Mouse (Mus musculus) mesoderm, embryonic 11.5 days (tissue): ENCODE results near the gene Neurl2.
"Not testable (repeated sequence)": the region's sequence is repeated elsewhere in the genome, so short reads cannot be mapped to it uniquely, and the experiment has no call there.

ENCODE experiments used
- DNase-seq: peaks from one replicate; pipeline ENCODE4 v3.0.0-alpha.2; 2012; ENCODE audit warnings: low read depth, low spot score

Gene Neurl2

DNA sequence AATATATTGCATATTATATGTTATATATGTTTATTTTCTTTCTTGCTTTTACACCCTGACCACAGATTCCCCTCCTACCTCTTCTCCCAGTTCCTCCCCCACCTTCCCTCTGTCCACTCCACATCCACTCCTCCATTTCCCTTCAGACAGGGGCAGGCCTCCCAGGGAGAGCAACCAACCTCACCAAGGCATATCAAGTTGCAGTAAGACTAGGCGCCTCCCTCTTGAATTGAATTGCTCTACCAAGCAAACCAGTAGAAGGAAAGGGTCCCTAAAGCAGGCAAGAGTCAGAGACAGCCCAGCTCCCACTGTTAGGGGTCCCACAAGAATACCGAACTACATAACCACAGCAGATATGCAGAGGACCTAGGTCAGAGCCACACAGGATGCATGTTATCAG is 25.9 kb upstream of the Neurl2 start:
- DNase-seq, result no peak

GRCm38 (mm10) chr2:164857842-164858553 is 24.7 kb upstream of the Neurl2 start:
- peak; percentile 37 for DNase-seq

GRCm38 (mm10) chr2:164857101-164857821 is 24.0 kb upstream of the Neurl2 start, which contains the start of gene Pltp:
Gene Pltp (minus strand): TSS chr2:164857711.
- DNase-seq, result peak; percentile 73

DNA sequence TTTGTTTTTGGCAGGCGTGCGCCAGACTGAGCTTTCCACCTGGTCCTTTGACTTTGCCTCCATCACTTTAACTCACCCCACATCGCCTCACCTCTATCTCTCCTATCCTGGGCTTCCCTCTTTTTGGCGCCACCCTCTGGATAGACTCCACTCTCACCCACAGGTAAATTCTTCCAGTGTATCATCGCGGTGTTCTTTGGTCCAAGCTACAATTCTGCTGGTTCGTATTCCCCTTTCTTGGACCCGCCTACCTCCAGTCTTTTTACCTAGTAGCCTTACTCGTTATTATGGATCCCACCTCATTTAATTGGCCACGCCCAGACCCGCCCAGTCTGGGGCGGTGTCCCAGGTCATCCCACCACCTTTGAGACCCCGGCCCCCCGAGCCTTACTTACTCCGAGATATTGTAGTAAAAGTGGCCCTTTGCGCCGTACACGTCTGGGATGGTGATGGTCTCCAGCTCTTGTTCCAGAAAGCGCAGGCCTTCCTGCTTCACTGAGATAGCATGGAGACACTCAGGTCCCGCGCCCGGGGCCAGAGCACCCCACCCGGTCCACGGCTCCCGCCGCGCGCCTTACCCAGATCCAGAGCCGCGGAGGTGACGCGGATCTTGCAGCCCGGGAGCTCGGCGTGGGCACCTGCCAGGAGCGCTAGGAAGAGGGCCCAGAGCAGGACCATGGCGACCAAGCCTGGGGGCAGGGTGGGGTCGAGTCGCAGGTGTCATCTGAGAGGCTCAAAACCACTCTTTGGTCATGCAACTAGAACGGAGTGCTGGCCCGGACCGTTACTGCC is 23.2 kb upstream of the Neurl2 start:
- DNase-seq, result no peak

DNA sequence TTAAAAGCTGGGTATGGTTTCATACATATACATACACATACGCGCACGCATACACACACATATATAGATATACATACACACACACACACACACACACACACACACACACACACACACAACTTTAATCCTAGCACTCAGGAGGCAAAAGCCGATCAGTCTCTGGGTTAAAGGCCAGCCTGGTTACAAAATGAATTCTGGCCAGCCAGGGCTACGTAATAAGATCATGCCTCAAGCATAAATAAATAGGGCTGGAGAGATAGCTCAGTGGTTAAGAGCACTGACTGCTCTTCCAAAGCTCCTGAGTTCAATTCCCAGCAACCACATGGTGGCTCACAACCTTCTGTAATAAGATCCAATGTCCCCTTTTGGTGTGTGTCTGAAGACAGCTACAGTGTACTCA is 22.3 kb upstream of the Neurl2 start:
- not testable (repeated sequence) for DNase-seq

DNA sequence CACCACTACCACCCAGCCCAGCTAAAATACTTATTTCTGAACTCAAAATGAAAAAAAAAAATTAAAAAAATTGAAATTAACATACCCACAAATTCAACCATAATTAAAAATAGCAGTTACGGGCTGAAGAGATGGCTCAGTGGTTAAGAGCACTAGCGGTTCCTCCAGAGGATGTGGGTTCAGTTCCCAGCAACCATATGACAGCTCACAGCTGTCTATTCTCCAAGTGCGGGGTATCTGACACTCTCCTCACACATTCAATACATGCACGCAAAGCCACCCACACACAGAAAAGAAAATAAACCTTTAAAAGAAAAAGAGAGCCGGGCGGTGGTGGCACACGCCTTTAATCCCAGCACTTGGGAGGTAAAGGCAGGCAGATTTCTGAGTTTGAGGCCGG is 16.8 kb upstream of the Neurl2 start:
- no peak for DNase-seq

DNA sequence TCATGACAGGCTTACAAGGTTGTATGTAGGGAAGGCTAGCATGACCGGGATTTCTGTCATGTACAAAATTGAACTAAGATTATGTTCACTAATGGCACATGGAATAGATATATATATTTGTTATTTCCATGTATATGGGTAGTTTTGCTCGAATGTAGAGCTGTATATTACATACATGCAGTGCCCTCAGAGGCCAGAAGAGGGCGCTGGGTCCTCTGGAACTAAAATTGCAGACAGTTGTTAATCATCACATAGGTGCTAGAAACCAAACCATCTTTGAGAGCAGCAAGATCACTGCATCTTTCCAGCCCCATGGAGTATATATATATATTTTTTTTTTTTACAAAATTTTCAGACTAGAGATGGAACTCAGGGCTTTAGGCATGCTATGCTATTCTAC is 12.5 kb upstream of the Neurl2 start:
- no peak for DNase-seq

- DNase-seq, result no peak
Observed at GRCm38 (mm10) chr2:164835164-164835563, 1.9 kb upstream of the Neurl2 start.

- DNase-seq, result no peak
Observed at GRCm38 (mm10) chr2:164834531-164834930, 1.3 kb upstream of the Neurl2 start.

GRCm38 (mm10) chr2:164832748-164833301 is 431 bp downstream of the Neurl2 start, which contains the start of gene Ctsa:
Gene Ctsa (plus strand): TSS chr2:164832873.
- DNase-seq, result peak; percentile 77

GRCm38 (mm10) chr2:164832032-164832747 is 1.1 kb downstream of the Neurl2 start:
- DNase-seq, result no peak

GRCm38 (mm10) chr2:164831029-164831428 is 2.2 kb downstream of the Neurl2 start:
- no peak for DNase-seq

DNA sequence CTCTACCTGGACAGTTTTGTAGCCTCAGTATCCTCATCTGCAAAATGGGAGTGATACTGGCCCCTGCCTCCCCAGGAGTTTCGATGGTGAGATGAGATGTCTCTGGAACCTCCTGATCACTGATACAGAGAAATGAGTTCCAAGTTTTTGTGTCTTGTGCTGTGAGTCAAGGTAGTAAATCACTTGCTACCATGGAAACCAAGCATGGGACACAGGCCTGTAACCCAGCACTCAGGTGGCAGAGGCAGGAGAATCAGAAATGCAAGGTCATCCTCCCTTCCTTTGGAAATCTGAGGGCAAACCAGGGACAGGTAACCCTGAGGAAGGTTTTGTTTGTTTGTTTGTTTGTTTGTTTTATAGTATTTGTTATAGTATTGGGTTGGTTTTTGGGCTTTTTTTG is 4.2 kb downstream of the Neurl2 start:
- no peak for DNase-seq

GRCm38 (mm10) chr2:164828437-164828836 is 4.8 kb downstream of the Neurl2 start, which contains the start of gene Spata25:
Gene Spata25 (minus strand): TSS chr2:164828537.
- no peak for DNase-seq

DNA sequence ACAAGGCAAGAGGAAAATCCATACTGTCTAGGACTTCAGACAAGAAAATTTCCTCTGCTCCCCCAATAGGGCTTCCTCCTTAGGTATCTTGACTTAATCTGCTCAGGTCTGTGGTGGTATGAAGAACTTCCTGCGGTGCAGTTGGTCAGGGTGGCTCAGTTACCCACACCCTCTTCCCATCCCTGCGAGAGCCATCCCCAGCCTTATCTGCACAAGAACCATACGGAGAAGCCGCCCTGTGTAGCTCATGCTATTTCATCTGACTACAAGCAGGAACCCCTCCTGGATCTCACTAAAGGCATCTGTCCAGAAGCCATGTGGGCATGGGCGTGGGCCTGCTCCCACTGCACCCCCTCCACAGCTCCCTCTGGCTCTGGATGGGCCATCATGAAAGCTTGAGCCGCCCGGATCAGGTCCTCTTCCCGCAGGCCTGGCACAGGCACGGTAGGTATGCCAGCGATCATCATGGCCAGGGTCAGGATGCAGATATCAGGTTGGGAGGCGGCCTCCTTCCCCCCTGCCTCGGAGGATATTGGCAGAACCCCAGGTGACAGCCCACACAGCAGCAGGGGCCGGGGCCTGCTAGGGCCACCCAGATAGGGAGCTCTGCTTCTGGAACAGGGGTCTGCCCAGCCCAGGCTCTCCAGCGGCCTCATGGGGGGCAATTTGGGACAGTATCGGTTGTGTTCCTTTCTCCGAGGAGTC is 6.0 kb downstream of the Neurl2 start:
- no peak for DNase-seq

- DNase-seq, result no peak
Observed at GRCm38 (mm10) chr2:164825521-164825920, 7.7 kb downstream of the Neurl2 start.

GRCm38 (mm10) chr2:164823969-164824368 is 9.3 kb downstream of the Neurl2 start:
- no peak for DNase-seq

GRCm38 (mm10) chr2:164823181-164823585 is 10.1 kb downstream of the Neurl2 start:
- peak; percentile 48 for DNase-seq

- peak; percentile 98 for DNase-seq
Observed at GRCm38 (mm10) chr2:164822636-164823165, 10.6 kb downstream of the Neurl2 start, which contains the start of gene Zswim1. Gene Zswim1 (plus strand): TSS chr2:164822686.

GRCm38 (mm10) chr2:164821060-164821459 is 12.2 kb downstream of the Neurl2 start:
- DNase-seq, result no peak
